Mouse (Mus musculus) inflammation-experienced regulatory T-cells, adult 6 months (primary cell): Measurements from ENCODE around the gene Gabrb3. TPM values are rescaled to one million over a fixed set of nuclear protein-coding genes. Genes with fewer than 3 reads are reported as not detected.

Source experiments
- ATAC-seq: one replicate; pipeline ENCODE4 v1.8.0; 2017
- polyA plus RNA-seq, 3 experiments: library from polyadenylated mRNA; unstranded; fragments of 100-300 nt; shearing (Covaris generic); gene quantifications; one replicate each; pipeline ENCODE4 v1.2.1; 2017

The Gabrb3 gene
- polyA plus RNA-seq, 3 experiments from 2014 or later: not detected

DNA sequence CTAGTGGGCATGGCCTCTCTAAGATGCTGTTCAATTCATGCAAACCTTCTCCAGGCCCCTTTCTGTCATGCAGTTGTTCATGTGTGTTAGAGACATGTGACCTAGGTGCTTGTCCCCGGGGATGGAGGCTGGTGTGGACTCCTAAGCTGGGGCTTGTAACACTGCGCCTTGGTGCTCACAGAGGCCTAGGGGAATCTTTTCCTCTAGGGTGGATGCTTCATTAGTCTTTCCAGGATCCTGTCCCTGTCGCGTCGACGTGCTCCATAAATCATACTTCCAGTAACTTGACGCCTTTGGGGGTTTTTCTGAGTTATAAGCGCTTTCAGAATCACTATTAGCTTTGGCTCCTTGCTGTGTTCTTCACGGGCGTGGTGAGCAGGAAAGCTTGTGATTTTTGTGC, 113.2 kb downstream of the Gabrb3 start:
- ATAC-seq: no peak

DNA sequence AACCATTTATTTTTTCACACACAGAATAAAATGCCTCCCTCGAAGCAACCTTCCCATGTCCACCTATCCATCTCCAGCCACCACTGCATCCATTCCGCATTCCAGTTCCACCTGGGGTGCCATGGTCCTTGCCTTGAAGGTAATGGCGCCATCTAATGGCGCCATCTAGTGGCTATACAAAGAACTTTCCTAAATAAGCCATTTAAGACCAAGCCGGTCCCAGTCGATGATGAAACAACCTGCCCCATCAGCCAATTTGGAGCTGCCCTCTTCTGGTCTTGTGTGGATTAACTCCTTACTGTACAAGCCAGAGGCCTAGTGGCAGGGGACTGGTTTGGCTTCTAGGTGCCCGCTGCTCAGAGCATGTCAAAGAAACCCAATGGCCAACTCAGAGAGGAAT, 119.1 kb downstream of the Gabrb3 start:
- no peak for ATAC-seq

DNA sequence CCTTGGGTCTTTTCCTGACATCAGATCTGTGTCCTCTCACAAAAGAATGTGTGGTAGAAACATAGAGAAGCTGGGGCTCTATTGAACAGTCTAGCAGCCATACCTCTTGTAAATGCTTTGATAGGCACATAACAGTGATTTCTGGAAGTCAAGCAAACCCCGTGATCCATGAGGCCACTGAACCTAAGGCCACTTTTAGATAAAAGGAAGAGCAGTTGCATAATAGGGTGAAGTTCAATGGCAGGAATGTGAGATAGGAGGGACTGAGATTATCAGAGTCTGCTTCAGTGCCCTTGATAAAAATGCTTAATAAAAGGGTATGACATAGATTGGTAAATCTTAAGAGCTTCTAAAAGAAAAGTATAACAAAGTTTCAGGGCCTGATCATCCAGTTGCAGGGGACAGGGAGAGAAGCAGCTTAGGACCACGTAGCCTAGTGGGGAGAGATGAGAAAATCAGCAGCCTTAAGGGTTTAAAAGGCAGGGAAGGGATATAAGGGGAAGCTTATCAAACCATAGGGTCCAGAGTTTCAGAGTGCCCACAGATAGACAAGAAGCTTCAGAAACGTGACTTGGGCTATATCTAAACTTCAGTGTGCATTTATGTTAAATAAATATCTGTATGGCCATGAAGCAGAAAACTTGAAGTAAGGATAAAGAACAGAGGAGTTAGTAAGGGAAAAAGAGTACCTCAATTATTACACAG, 141.4 kb downstream of the Gabrb3 start:
- no peak for ATAC-seq

DNA sequence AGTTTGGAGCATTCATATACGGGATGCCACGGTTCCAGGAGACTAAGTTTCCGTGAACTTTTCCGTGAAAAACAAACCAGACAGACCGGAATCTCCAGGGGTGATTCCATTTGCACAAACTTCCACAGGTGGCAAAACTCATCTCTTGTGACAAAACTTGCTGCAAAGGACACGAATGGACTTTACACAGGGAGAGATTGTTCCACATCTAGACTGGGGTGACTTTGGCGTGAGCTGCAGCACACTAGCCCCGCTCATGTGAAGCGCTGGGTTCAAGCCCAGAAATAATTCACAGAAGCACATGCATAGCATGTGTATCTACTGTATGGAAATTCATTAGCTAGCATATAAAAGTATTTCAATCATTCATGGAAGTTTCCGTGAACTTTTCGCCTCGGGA, 144.9 kb downstream of the Gabrb3 start:
- ATAC-seq: no peak

DNA sequence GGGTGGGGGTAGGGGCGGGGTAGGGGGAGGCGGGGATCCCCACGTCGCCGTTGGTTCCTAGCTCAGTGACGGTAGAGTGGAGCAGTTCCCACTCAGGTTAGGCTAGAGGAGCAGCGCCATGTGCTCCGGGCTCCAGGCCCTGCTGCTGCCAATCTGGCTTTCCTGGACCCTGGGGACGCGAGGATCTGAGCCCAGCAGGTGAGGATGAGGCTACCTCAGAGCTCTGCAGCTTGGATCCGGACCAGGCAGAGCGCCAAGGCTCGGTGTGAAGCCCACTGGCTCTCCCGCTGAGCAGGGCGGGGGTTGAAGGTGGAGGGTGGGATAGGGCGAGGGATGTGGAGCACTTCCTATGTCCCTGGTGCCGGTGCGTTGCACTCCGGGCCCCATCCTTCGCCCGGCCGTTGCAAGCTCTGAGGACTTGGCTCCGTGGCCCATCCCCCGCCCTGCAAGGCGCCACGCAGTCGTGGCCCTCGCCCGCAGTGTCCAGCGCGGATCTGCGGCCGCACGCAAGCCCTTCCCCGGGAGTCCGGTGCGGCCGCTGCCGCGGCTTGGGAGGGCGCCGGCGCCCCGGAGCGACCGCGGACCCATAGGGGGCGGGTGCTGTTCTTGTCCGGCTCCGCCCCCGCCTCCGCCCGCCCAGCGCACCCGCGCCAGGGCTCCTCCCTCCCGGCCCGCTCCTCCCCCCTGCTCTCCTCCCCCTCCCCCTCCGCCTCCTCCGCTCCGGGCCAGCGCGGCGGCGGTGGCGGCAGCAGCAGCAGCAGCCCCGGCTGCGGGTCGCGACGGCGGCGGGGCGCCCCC, 171.2 kb downstream of the Gabrb3 start:
- no peak for ATAC-seq

DNA sequence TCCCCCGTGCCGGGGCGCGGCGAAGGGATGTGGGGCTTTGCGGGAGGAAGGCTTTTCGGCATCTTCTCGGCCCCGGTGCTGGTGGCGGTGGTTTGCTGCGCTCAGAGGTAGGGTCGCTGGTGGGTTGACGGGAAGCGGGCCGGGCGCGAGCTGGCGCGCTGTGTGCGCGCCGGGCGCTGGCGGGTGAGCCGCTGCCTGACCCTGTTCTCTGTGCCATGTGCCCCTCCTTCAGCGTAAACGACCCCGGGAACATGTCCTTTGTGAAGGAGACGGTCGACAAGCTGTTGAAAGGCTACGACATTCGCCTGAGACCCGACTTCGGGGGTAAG, 171.7 kb downstream of the Gabrb3 start:
- no peak for ATAC-seq

DNA sequence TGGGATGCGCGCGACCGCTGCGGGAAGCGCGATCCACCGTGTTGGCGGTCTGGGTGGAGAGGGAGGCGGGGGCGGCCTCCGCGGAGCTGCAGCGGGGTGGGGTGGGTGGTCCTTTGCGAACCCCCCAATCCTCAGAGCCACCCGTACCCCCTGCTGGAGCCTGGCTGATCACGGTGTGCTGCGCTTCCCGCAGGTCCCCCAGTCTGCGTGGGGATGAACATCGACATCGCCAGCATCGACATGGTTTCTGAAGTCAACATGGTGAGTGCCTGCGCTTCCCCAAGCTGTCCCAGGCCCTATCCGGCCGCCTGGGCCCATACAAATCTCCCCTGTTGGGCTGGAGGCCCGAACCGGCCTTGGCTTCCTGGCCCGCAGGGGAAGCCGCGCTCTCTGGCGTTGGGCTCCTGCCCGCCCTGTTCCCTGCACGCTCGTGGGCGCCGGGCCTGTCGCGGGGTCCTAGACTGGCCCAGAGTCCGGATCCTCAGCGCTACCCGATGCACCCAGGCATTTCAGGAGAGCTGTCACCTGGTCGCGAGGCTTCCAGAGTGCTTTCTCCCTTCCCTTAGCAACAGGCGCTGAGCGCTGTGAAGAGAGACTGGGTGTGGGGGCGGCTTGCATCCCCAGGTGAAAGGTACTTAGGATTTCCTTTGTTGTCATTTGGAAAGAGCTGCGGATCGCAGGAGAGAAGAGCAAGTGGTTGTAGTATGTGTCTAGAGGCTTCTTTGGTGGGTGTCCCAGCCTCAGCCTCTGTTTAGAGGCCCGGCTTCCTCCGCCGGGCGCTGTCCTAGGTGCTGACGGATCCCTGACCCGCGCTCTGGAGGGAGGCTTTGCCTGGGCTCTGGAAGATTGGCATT, 172.3 kb downstream of the Gabrb3 start:
- ATAC-seq: no peak

DNA sequence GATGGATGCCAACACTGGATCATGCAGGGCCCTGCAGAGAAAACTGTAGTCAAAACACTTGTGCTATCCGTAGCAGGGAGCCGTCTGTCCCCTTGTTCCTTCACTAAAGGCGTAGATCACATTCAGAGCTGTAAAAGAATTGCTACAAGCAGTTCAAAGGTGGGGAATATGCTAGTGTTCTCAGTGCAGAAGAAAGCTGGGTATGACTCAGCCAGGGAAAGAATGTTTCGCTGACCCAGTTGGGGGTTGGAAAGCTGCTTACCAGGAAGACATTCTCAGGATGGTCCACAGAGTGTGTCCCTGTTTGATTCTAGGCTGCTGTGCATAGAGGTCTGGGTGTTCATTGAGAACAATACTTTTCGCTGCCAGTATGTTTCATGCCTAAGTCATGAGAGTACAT, 177.8 kb downstream of the Gabrb3 start:
- no peak for ATAC-seq

DNA sequence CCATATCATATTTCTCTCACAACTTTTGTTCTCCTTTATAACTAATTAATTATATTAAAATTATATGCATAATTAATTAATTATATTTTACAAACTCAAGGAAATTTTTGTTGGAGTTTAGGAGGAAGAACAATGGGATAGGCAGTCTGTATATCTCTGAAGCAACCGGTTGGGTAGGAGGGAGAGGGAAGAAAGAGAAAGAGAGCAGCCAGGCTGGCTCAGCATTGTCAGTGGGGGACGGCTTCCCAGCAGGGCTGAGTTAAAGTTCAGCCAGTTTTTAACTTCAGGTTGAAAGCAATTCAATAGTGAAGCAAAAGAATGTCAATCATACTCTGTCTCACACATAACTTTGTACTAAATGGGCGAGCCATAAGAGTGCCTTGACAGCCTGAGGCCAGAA, 199.2 kb downstream of the Gabrb3 start:
- no peak for ATAC-seq

DNA sequence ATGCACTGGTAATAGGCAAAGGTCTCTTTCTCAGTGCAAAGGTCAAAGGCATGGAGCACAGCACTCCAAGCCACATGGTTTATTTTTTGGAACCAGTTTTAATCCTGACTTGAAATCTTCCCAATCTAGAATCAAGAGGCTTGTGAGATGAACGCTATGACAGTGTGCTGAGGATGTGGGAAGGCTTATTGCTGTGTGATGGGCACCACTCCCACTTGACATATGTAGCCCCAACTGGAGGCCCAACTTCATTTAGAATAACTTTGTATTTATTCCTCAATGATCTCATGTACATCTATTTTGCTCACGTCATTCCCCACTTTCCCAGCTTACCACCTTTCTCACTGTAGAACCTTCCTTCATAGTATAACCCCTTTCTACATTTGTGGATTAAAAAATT, 200.5 kb downstream of the Gabrb3 start:
- ATAC-seq: no peak

DNA sequence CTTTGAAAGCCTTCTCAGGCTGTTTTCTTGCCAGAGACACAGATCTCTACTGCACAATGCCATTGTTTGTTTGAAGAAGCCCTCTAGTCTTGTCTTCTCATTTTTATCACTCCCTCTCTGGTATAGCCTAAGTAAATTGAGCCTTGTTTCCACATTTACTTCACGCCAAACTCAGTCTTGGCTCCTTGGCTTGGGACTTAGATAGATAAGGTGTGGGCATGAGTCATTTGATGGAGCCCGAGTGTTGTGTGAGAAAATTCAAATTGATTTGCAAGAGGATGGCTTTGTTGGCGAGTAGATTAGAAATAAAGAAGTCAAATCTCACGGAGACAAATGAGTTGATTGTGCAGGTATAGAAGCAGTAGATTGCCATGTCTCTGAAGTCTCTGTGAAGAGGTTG, 204.2 kb downstream of the Gabrb3 start:
- ATAC-seq: no peak

DNA sequence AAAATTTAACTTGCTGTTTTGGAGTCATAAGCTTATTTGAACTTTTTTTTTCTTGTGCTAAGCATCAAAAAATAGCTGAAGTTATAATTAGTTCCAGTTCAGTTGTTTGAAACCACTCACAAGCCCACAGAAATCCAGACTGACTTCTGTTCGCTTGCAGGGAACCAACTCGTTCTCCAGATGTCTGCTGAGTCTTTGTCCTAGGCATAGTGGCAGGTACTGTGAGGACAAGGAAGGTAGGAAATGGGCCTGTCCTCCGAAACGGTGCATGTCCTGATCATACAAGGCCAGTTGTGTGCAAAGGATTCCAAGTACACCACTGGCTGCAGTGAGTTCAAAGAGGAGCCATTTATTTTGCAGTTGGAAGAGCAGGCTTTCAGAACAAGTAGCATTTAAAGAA, 215.5 kb downstream of the Gabrb3 start:
- no peak for ATAC-seq

DNA sequence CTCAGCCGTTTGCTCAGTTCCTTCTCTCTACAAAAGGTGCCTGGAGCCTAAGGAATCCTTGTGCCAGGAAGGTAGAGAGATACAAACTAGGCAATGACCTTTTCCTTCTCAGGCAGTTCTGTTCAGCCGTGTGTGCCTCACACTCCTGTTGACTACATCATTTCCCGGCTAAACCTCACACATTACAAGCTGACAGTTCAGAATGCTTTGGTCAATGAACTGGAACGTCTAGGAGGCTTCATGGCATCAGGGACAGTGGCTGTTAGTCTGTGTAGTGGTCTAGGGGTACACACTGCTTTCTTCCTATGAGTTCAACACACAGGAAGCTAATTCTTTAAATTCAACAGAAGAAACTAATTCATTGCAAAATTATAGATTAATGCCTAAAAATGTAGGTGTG, 216.2 kb downstream of the Gabrb3 start:
- ATAC-seq: no peak

DNA sequence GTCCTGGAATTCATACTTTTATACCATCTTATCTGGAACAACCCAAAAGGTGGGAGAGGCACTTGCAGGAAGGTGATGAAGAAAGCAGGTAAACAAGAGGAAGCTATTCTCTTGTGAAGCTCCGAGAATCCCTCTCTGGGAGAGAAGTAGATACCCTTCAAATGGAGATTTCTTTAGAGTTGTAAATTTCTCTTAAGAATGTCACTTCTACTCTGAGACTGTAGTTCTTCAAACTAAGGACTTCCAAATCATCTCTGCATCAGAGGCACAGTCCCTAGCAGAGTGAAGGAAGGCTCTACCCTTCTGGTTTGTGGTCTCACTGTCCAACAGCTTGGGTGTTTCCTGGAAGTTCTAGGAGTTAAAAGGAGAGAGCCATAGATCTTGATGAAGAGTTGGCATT, 221.3 kb downstream of the Gabrb3 start:
- no peak for ATAC-seq

DNA sequence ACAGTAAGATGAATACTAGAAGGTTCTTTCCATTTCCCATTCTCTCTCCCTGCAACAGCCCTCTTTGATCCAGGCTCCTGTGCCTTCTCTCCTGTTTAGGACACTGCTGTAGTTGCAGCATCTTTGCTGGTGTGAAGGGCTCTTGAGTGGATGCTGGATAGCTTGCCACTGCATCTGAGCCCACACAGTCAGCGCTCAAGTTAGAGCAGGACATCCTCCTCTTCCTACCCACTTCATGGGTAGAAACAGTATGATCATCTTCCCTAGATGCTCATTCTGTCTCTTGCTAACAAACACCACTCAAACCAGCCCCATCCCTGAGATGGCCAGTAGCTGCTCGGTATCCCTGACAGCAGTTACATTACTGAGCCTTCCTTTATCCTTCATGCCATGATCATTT, 227.9 kb downstream of the Gabrb3 start:
- no peak for ATAC-seq

DNA sequence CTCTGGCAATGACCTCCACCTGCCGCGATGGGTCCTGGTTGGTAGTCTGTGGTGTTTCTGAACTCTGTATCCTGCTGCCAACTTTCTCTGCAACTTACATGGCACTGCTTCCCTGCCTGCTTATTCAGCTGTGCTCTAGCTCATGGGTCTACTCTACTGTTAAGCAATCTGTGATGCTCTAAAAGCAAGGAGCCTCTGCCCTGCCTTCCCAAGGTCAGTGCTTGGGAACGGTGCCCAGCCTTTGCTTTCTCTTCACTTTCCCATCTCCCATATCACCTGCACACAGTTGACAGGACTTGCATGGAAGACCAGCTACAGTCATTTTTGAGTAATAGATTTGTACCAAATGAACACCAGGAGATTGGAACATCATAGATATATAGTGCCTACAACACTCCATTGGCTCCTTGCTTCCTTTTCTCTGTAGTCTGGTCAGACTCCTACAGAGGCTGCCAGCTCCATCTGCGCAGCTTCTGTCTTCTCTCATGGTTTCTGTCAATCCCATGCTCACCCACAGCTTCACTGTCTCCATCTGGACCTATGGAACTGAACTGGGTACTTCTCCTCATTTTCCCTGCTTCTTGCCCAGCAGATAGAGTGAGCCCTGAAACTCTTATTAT, 228.8 kb downstream of the Gabrb3 start:
- ATAC-seq: no peak

DNA sequence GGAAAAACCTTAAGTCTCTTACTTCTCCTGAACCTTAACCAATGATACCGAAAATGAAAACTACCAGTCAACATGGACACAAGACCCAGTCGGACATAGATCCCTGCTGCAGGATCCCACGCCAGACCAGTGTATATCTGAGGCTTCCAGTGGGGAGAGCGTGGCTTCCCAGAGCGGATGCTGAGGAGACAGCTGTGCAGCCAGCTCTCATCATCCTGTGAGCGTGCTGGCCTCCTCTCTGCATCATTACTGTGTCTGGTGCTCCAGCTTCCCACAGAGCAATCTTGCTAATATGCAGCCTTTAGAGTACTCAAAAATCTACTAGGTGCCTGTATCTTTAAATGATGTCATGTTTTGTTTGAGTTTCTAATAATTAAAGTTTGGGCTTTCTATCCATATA, 257.9 kb downstream of the Gabrb3 start:
- ATAC-seq: no peak

DNA sequence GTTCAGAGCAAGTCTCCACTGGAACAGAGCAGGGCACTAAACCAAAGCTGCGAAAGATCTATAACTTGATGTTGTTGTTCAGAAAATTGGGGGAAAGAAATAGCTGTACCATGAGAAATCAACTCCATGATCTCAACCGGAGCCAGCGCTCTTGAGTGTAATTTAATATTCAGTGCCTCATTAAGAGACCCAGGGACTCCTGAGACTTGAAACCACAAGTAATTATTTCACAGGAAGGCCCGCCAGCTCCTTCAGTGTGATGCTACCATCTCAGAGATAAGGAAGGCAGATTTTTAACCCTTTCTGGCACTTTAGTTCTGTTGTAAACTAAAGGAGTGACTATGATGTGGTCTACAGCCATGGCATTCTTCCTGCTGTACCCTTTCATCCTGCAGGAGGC, 270.3 kb downstream of the Gabrb3 start:
- no peak for ATAC-seq

DNA sequence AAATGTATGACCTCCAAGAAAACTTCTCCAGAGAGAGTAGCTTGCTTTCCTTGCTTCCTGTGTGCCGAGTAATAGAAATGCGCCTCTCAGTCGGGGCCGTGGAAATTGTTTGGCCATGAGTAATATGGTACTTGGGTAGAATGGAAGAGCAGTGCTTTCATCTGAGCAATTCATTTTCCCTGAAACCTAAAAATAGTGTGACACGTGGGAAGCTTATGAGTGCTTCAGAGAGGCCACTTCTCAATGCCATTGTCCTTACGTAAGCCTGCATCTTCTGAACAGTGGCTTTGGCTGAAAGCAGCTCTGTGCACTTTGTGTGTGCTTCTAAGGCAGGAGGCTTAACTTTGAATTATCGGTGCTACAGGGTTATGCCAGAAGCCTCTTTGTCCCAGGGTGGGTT, 280.9 kb downstream of the Gabrb3 start:
- ATAC-seq: no peak

DNA sequence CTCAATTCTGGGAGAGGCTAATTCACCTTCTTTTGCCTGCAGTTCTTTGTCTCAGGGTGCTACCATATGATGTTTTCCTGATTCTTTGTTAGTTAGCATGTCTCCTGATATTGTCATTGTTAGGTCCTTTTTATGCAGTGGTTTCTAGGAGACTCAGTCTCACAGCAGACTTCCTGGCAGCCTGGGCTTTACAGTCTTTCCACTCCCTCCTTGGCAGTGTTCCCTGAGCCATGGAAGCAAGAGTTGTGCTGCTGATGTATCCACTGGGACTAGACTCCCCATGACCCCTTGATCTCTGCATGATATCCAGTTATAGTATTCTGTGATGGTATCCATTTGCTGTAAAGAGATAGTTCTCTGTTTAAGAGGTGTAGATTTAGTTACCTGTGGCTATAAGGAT, 281.6 kb downstream of the Gabrb3 start:
- ATAC-seq: no peak

DNA sequence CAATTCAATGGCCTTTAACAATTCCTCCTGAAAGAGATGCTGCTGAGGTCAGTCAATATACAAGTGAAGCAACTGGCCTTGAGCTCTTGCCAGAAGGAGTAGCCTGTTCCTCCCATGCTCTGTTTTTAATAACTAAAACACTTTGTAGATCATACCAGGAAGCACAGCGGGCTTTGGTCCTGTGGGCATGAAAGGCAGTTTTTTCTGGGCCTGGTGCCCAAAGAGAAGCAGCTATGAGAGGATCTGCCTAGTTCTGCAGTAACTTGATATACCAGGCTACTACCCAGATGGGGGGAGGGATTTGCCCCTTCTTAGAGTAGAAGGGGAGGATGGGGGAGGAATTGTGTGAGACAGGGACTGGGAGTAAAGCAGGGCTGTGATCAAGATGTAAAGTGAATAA, 284.1 kb downstream of the Gabrb3 start:
- ATAC-seq: no peak

DNA sequence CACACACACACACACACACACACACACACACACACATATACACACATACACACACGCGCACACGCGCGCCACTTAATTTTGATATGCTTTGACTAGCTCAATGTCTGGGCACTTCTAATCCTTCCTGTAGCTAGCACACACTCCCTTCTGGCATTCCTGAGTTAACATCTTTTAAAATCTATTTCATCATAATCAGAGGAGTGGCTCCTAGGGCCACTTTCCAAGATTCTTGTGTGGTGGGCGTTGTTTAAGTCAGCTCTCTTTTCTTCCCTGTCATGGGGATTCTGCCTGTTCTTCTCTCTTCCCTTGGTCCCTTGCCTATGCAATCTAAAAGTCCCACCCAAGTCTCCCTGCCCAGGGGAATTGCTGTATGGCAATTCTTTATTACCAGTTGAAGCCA, 286.6 kb downstream of the Gabrb3 start:
- no peak for ATAC-seq
